Mouse (Mus musculus) embryonic facial prominence, embryonic 14.5 days (tissue): ENCODE results near the gene Cacna2d1. TPM values are rescaled to one million over a fixed set of nuclear protein-coding genes. Genes with fewer than 3 reads are reported as not detected.

Experiments used
- ATAC-seq: fragments of 200-750 bp; cut with Nextera tagmentation; 2 replicates; pipeline ENCODE4 v1.8.0; 2017; ENCODE audit warnings: low read depth, moderate number of reproducible peaks, moderate TSS enrichment
- DNase-seq: peaks from one replicate; pipeline ENCODE4 v3.0.0-alpha.2; 2015; ENCODE audit warnings: low spot score
- H3K27ac ChIP-seq: fragments of 300-500 bp; sonication (generic); replicated peaks from 2 replicates; pipeline ENCODE4 v1.5.1; 2014; ENCODE audit warnings: low read depth, mild to moderate bottlenecking, low read length, moderate library complexity
- H3K27me3 ChIP-seq: fragments of 300-500 bp; sonication (generic); replicated peaks from 2 replicates; pipeline ENCODE4 v1.6.1; 2014; ENCODE audit warnings: low read length; ENCODE audit not compliant: control insufficient read depth, insufficient read depth
- H3K36me3 ChIP-seq: fragments of 300-500 bp; sonication (generic); 2 replicates; pipeline ENCODE4 v1.6.1; 2014; ENCODE audit warnings: low read length, mixed read lengths; ENCODE audit not compliant: control insufficient read depth, insufficient read depth
- H3K4me1 ChIP-seq: fragments of 300-500 bp; sonication (generic); 2 replicates; pipeline ENCODE4 v1.6.1; 2014; ENCODE audit warnings: antibody characterized with exemption, low read length; ENCODE audit not compliant: control insufficient read depth, insufficient read depth
- H3K4me2 ChIP-seq: fragments of 300-500 bp; sonication (generic); 2 replicates; pipeline ENCODE4 v1.6.1; 2014; ENCODE audit warnings: low read depth, mild to moderate bottlenecking, low read length, moderate library complexity, mixed read lengths
- H3K4me3 ChIP-seq: fragments of 300-500 bp; sonication (generic); 2 replicates; pipeline ENCODE4 v1.5.1; 2014; ENCODE audit warnings: low read depth, mild to moderate bottlenecking, low read length
- H3K9ac ChIP-seq: fragments of 300-500 bp; sonication (generic); 2 replicates; pipeline ENCODE4 v1.6.1; 2014; ENCODE audit warnings: low read depth, mild to moderate bottlenecking, low read length, moderate library complexity, mixed read lengths
- H3K9me3 ChIP-seq: fragments of 300-500 bp; sonication (generic); 2 replicates; pipeline ENCODE4 v1.6.1; 2016; ENCODE audit warnings: low read length; ENCODE audit not compliant: control insufficient read depth
- WGBS: fragments of 180-500 bp; shearing (Covaris S2); extraction: QIAGEN DNeasy Blood & Tissue Kit; methylation state at CpG from one replicate; pipeline ENCODE4 v1.1.7; 2014; 5-methylcytosine and 5-hydroxymethylcytosine counted together
- polyA plus RNA-seq: library from polyadenylated mRNA; unstranded; fragments of >200 nt; fragmentation: Nextera tagmentation; extraction: Ambion mirVana; gene quantifications from 2 replicates; pipeline ENCODE4 v1.2.1, GENCODE M21; 2014

Gene Cacna2d1
- polyA plus RNA-seq, 1 experiment from 2014 or later = 33.0 TPM

DNA sequence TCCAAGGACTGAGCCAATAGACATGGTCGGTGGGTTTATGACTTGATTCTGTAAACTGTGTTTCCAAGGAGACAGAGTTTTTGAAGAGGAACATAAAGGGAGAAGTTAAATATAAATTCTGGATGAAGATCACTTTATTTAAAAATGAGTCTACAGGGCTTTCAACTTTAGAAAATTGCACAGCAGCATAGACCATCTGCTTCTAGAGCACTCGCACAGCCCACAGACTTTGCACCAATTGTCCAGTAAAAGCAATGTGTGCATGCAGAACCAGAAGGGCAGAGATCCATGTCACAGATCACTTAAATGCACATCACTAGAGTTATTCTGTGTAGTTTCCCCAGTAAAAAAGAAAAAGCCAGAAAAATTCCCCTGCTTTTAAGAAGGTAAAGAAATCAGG lies 428.7 kb downstream of the Cacna2d1 start:
- no peaks in the 10 kb centered on the region for H3K27me3 ChIP-seq
- ATAC-seq (no peak), DNase-seq (no peak)
- WGBS = 88% methylated on average over 2 of the region's 2 CpGs
- no peaks in the 10 kb centered on the region for H3K9me3 ChIP-seq
- no peaks in the 10 kb centered on the region for H3K4me1 ChIP-seq
- H3K36me3 ChIP-seq = 0 out of 2 replicates have a peak, but pooled peaks cover 5% of the 10 kb centered on the region
- no peak overlapping the region for H3K27ac ChIP-seq
- no peak overlapping the region for H3K9ac ChIP-seq
- no peak overlapping the region for H3K4me2 ChIP-seq
- H3K4me3 ChIP-seq = no peak overlapping the region

DNA sequence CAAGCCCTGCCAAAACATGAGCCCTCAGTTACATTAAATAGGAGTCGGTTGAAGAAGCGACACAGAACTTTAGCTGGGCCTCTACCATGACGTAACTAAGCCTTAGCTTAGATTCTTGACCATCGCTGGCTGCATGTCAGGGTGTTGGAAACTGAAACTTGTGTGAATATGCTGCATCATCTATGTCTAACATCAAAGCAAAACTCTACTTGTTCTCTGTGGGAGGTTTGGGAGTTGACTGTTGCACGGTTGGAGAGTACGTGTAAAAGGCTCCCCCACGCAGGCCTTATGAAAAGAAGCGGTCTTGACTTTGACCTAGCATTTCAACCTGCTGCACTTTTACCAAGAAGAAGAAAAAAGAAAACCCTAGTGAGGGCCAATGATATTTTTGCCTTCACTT lies 436.2 kb downstream of the Cacna2d1 start:
- no peaks in the 10 kb centered on the region for H3K27me3 ChIP-seq
- no peak overlapping the region for H3K4me2 ChIP-seq
- 86% methylated on average over 8 of the region's 8 CpGs for WGBS
- H3K9me3 ChIP-seq = no peaks in the 10 kb centered on the region
- no peak overlapping the region for H3K27ac ChIP-seq
- ATAC-seq (no peak), DNase-seq (no peak)
- no peak overlapping the region for H3K9ac ChIP-seq
- H3K4me1 ChIP-seq = no peaks in the 10 kb centered on the region
- no peaks in the 10 kb centered on the region for H3K36me3 ChIP-seq
- no peak overlapping the region for H3K4me3 ChIP-seq

DNA sequence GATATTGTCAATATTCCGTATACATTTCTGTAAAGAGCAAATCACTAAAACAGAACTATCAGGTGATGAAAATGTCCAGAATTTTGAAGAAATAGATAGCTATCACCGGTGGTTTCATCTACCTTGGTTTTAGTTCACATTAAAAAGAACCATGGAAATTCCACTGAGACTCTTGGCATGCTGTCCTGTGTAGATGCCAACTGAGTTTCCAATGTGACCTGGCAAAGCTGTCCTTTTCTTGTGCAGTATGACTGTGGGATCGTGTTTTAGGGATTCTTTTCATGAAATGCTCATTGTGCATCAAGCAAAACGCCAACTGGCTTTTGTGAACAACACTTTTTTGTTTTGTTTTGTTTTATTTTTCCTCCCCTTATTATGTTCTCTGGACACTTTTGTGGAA lies 439.5 kb downstream of the Cacna2d1 start:
- H3K27ac ChIP-seq = no peak overlapping the region
- ATAC-seq = no peak
- 79% methylated on average over 4 of the region's 4 CpGs for WGBS

DNA sequence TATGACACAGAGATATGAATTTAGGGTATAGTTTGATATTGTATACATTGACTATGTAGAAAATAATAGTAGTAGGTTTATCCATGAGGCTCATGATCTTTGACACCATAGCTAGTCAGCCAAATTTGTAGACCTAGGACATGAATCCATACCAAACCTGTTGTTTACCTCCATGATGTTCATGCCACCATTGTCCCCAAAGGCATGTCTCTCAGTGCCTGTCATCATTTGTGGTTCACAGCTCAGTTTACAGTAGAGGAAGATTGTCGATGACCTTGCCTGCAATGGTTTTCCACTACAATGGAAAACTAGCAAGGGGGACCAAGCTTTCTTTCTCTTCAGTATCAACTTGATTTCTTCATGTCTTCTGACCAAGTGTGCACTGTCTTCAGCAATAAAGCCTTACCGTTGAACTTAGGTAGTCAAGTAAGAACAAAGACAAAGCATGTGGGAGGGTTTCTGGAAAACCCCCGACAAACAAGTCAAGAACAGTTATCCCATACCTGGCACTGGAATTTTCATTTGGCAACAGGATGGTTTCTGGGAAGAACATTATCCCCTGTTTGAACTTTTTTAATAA lies 441.9 kb downstream of the Cacna2d1 start:
- WGBS = 89% methylated on average over 3 of the region's 3 CpGs
- H3K36me3 ChIP-seq = no peaks in the 10 kb centered on the region
- no peak overlapping the region for H3K9ac ChIP-seq
- no peak overlapping the region for H3K4me3 ChIP-seq
- DNase-seq (no peak), ATAC-seq (no peak)
- H3K27me3 ChIP-seq = no peaks in the 10 kb centered on the region
- no peak overlapping the region for H3K4me2 ChIP-seq
- no peak overlapping the region for H3K27ac ChIP-seq
- H3K4me1 ChIP-seq = no peaks in the 10 kb centered on the region
- H3K9me3 ChIP-seq = no peaks in the 10 kb centered on the region

More for the DNA sequence above, 439.5 kb downstream of the Cacna2d1 start:
- Histone ChIP-seq H3K27me3 (no peaks in the 10 kb centered on the region), H3K9me3 (no peaks in the 10 kb centered on the region), H3K36me3 (no peaks in the 10 kb centered on the region), H3K4me1 (no peaks in the 10 kb centered on the region), H3K4me2 (no peak overlapping the region), H3K4me3 (no peak overlapping the region), H3K9ac (no peak overlapping the region)
- no peak for DNase-seq

DNA sequence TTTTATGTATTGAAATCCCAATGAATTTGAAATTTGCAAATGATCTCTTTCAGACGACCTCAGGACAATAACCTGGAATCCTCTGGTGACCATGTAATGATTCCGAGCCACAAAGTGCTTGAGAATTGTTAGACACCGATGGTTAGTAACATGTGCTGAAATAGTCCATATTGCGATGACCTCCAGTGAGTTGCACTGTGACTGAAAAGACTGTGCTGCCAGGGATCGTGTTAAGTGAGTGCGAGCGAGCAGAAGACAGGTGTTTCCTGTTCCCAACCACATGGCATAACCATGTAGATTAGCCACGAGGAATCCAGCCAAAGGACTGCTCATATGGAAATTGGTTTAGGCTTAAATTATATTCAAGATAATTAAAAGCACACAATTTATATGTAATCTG lies 475.5 kb downstream of the Cacna2d1 start:
- no peak overlapping the region for H3K27ac ChIP-seq
- H3K4me1 ChIP-seq = no peaks in the 10 kb centered on the region
- H3K36me3 ChIP-seq = no peaks in the 10 kb centered on the region
- ATAC-seq = no peak
- H3K4me2 ChIP-seq = no peak overlapping the region
- peak; percentile 24 for DNase-seq
- H3K27me3 ChIP-seq = no peaks in the 10 kb centered on the region
- no peak overlapping the region for H3K9ac ChIP-seq
- no peak overlapping the region for H3K4me3 ChIP-seq
- 53% methylated on average over 8 of the region's 8 CpGs for WGBS
- no peaks in the 10 kb centered on the region for H3K9me3 ChIP-seq

DNA sequence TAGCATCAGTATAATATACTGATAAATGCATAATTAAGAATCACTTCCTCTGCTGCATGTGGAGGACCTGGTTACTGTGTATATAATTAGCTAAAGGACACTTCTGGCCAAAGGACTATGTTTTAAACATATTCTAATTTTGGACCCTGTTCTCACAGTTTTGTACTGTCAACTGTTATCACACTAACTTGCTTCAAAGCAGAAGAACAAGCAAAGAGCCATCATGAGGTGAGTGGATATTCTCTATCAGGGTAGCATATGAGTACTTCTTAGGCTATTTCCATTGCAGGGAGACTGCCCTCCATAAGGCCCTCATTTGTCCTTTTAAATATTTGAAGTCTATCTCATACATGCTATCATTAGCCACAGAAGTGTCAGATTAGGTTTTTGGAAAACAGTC lies 480.2 kb downstream of the Cacna2d1 start:
- Histone ChIP-seq H3K9ac (no peak overlapping the region), H3K4me1 (no peaks in the 10 kb centered on the region), H3K27me3 (no peaks in the 10 kb centered on the region), H3K4me2 (no peak overlapping the region), H3K4me3 (no peak overlapping the region), H3K36me3 (no peaks in the 10 kb centered on the region), H3K27ac (no peak overlapping the region), H3K9me3 (no peaks in the 10 kb centered on the region)
- no peak for DNase-seq
- no peak for ATAC-seq

DNA sequence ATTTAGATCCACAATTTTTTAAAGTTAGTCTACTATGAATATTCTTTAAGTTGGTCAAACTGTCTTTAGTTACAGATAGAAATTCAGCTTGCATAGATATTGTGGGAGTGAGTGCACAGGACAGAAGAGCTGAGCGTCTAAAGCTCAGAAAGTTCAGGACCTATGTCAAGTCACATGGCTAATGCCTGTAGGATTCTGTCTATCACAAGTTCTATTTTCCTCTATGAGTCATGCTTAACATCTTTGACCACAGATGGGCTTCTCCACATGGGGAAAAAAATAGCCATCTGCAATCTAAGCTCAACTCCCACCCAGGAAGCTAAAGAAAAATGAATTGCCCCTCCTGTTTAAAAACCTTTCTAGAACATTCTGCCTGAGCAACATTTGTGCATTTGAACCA lies 483.5 kb downstream of the Cacna2d1 start:
- Histone ChIP-seq H3K27me3 (no peaks in the 10 kb centered on the region), H3K9ac (no peak overlapping the region), H3K4me2 (no peak overlapping the region), H3K36me3 (no peaks in the 10 kb centered on the region), H3K9me3 (no peaks in the 10 kb centered on the region), H3K27ac (no peak overlapping the region), H3K4me3 (no peak overlapping the region), H3K4me1 (no peaks in the 10 kb centered on the region)
- ATAC-seq (no peak), DNase-seq (no peak)
- 75% methylated on average over 1 of the region's 1 CpGs for WGBS

DNA sequence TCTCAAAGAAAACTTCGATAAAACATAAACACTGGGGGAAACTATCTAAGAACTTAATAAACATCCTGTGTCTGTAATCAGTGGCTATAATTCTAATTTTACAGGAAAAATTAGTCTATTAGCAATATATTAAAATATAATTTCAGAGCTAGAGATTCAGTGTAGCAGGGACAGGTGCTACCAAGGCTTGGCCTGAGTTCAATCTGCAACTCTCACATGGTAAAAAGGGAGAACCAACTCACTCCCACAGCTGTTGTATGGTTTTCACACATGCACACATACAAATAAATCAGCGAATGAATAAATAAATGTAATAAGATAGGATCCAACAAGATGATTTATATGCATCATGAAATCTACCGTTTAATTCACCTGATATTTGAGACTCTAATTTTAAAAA lies 484.0 kb downstream of the Cacna2d1 start:
- Histone ChIP-seq H3K27ac (no peak overlapping the region), H3K36me3 (no peaks in the 10 kb centered on the region), H3K9me3 (no peaks in the 10 kb centered on the region), H3K9ac (no peak overlapping the region), H3K4me1 (no peaks in the 10 kb centered on the region), H3K4me2 (no peak overlapping the region), H3K4me3 (no peak overlapping the region), H3K27me3 (no peaks in the 10 kb centered on the region)
- 85% methylated on average over 3 of the region's 3 CpGs for whole genome bisulfite sequencing
- DNase-seq (no peak), ATAC-seq (no peak)
